Mouse (Mus musculus): ENCODE measurements around the gene Cul5. TPM values are rescaled to one million over a fixed set of nuclear protein-coding genes. Genes with fewer than 3 reads are reported as not detected.
A peak's percentile ranks its signal among the peaks of the same experiment; 100 is the strongest.

The Cul5 gene
- polyA plus RNA-seq, 1 experiment from 2014 or later, result 47.1 TPM

DNA sequence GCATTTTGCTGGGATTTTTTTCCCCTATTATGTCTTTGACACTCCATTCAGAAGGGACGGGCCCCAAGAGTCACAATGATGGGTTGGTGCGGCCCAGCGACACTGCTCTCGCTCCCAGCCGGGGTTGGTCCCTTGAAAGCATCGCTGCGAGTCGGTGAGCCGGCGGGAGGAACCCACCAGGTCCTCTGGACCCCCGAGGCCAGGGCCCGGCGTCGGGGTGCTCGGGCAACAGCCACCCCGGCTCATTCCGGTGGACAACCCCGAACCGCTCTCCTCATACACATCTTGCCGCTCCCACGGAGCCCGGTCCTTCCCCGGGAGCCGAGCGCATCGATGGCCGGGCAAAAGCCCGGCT lies 3.2 kb downstream of the Cul5 start:
- no peak; the same call in 1 of the 2 replicates for ATAC-seq (replicated peaks)
- peak overlapping the region; percentile 96 for H3K9ac ChIP-seq
- no peaks in the 10 kb centered on the region for H3K36me3 ChIP-seq (replicated peaks)
- peak overlapping the region; percentile 69 for H3K4me3 ChIP-seq
- H3K27me3 ChIP-seq (replicated peaks), result no peaks in the 10 kb centered on the region
- H3K27ac ChIP-seq, result peak overlapping the region; percentile 97
- H3K4me2 ChIP-seq, result peak overlapping the region; percentile 81
- H3K9me3 ChIP-seq, result no peaks in the 10 kb centered on the region
- H3K4me1 ChIP-seq, result peaks cover 33% of the 10 kb centered on the region
- under 1% methylated on average over 28 of the region's 28 CpGs for WGBS

DNA sequence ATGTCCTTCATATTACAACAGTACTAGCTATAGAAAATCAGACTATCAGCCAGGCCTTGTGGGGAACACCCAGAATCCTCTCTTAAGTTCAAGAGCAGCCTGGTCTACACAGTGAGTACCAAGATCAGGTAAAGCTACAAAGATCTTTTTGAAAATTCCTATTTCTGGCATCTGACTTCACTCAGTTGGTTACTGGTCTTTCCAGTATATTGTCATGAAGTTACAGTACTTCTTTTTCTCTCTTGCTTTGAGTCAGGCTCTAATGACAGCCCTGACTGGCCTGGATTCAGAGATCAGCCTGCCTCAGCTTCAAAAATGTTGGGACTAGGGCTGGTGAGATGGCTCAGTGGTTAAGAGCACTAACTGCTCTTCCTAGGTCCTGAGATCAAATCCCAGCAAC lies 4.4 kb downstream of the Cul5 start:
- H3K4me1 ChIP-seq, result peaks cover 33% of the 10 kb centered on the region
- H3K9me3 ChIP-seq, result no peaks in the 10 kb centered on the region
- no peak overlapping the region for H3K27ac ChIP-seq
- H3K36me3 ChIP-seq (replicated peaks), result no peaks in the 10 kb centered on the region
- H3K4me3 ChIP-seq, result peak overlapping the region; percentile 69; the same call in 1 of the 2 replicates
- peak overlapping the region; percentile 81 for H3K4me2 ChIP-seq
- no peak overlapping the region for H3K9ac ChIP-seq
- no peak for ATAC-seq (replicated peaks)
- no peaks in the 10 kb centered on the region for H3K27me3 ChIP-seq (replicated peaks)

DNA sequence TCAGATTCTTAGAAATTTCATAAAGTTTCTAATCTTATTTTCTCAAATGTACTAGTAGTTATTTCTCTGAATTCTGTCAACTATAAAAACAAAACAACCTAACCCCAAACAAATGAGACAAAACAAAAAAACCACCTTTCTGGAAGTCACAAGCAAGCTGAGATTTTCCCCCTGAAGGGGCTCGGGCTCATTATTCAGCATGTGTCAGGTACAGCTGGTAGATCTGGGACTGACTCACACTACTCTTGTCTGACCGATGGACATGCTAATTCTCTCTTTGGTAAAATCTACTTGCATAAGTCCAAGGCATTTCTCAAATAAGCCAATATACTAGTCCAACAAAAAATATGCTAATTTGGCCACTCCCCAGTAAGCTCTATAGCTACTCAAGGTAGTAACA lies 5.0 kb downstream of the Cul5 start:
- H3K9ac ChIP-seq, result no peak overlapping the region
- WGBS, result 70% methylated on average over 2 of the region's 2 CpGs

DNA sequence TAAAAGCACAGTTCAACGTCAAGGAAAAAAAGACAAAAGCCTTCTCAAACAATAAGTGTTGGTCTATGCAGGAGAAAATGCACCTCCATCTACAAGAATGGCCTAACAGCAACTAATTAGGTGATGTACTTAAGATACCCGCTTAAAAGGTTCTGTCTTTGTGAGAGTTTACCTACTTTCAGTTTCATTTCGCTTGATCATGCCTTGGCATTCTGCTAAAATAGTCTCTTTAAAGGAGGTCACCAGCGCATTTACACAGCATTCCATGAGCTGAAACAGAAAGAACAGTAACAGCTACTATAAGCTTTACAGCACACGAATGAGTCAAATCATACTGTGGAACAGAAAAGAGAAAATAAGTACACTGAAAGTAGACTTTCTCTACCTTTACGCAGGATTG lies 35.0 kb downstream of the Cul5 start:
- H3K9me3 ChIP-seq, result no peaks in the 10 kb centered on the region
- H3K9ac ChIP-seq, result no peak overlapping the region
- H3K36me3 ChIP-seq (replicated peaks), result peaks cover 25% of the 10 kb centered on the region
- H3K27ac ChIP-seq, result no peak overlapping the region
- 93% methylated on average over 6 of the region's 6 CpGs for WGBS
- no peak overlapping the region for H3K4me2 ChIP-seq
- H3K4me1 ChIP-seq, result no peaks in the 10 kb centered on the region
- H3K4me3 ChIP-seq, result no peak overlapping the region
- no peak for ATAC-seq (replicated peaks)
- no peaks in the 10 kb centered on the region for H3K27me3 ChIP-seq (replicated peaks)

More for the DNA sequence above, 5.0 kb downstream of the Cul5 start:
- no peaks in the 10 kb centered on the region for H3K36me3 ChIP-seq (replicated peaks)
- H3K27me3 ChIP-seq (replicated peaks), result no peaks in the 10 kb centered on the region
- peaks cover 33% of the 10 kb centered on the region for H3K4me1 ChIP-seq
- no peak overlapping the region for H3K27ac ChIP-seq
- peak overlapping the region; percentile 81 for H3K4me2 ChIP-seq
- H3K9me3 ChIP-seq, result no peaks in the 10 kb centered on the region
- no peak for ATAC-seq (replicated peaks)
- H3K4me3 ChIP-seq, result no peak overlapping the region

DNA sequence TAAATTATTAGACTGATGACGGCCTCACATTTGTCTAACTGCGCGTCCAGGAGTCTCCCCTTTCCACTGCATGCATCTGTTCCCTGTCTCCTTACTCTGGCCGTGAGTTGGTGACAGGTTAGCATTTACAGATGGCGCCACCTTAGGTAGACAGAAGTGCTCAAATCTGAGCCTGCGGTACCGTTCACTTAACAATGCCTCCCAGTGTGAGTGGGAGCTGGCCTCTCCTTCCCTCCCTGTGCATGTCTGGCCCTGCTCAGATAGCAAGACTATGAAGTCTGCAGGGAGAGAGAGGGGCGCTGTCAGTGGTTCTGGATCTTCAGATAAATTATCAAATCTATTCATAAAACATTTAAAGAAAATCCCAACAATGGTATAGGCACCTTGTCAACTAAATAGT lies 54.6 kb downstream of the Cul5 start:
- H3K36me3 ChIP-seq (replicated peaks), result peaks cover 13% of the 10 kb centered on the region; the same call in 1 of the 2 replicates
- H3K9me3 ChIP-seq, result no peaks in the 10 kb centered on the region
- no peak overlapping the region for H3K9ac ChIP-seq
- H3K4me2 ChIP-seq, result no peak overlapping the region
- no peak overlapping the region for H3K27ac ChIP-seq
- no peaks in the 10 kb centered on the region for H3K27me3 ChIP-seq (replicated peaks)
- no peak overlapping the region for H3K4me3 ChIP-seq
- no peak for ATAC-seq (replicated peaks)
- H3K4me1 ChIP-seq, result no peaks in the 10 kb centered on the region
- 92% methylated on average over 8 of the region's 8 CpGs for WGBS

- no peak for ATAC-seq (replicated peaks)
- peaks cover 10% of the 10 kb centered on the region; the same call in 1 of the 2 replicates for H3K36me3 ChIP-seq (replicated peaks)
- no peak overlapping the region for H3K27ac ChIP-seq
- H3K4me1 ChIP-seq, result peaks cover 7% of the 10 kb centered on the region
- H3K4me3 ChIP-seq, result no peak overlapping the region
- no peak overlapping the region for H3K9ac ChIP-seq
- H3K9me3 ChIP-seq, result no peaks in the 10 kb centered on the region
- WGBS, result 85% methylated on average over 4 of the region's 4 CpGs
- no peak overlapping the region for H3K4me2 ChIP-seq
- H3K27me3 ChIP-seq (replicated peaks), result no peaks in the 10 kb centered on the region
Measured at GRCm38 (mm10) chr9:53614286-53614685, 55.5 kb downstream of the Cul5 start.

- WGBS, result 3% methylated on average over 52 of the region's 52 CpGs
- ATAC-seq (replicated peaks), result peak; percentile 99
- H3K9ac ChIP-seq, result peak within 1 kb of the TSS; percentile 92
Measured at GRCm38 (mm10) chr9:53609968-53610781, 59.6 kb downstream of the Cul5 start, which contains the start of gene Acat1. TSS of gene Acat1 (minus strand) at chr9:53610382.

DNA sequence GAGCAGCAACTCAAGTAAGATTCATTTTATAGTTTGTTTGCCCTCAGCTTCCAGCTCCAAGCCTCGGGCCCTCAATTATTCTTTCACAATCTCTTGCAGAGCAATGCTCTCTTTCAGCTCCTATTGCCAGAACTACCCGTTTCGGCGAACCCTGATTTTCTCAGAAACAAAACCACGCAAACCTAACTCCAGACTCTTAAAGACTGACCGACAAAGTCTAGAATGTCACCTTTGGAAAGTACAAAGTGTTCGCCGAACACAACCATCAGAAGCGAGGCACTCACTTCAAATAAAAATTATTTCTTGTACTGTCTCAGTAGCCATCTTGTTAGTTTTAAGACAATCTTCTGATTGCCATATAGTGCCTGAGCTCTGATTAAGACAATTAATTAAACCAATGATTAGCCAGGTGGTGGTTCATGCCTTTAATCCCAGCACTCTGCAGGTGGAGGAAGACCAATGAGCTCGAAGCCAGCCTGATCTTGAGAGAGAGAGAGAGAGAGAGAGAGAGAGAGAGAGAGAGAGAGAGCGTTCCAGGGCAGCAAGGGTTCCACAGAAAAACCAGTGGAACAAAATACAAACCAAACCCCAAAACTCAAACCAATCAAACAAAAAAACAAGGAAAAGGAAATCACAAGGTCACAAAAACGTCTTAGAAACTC lies 60.4 kb downstream of the Cul5 start:
- Histone ChIP-seq H3K9me3 (no peaks in the 10 kb centered on the region), H3K4me3 (peak overlapping the region; percentile 95), H3K27me3 (replicated peaks) (no peaks in the 10 kb centered on the region), H3K9ac (peak overlapping the region; percentile 92), H3K4me2 (peak overlapping the region; percentile 90), H3K4me1 (peaks cover 18% of the 10 kb centered on the region), H3K27ac (peak overlapping the region; percentile 84), H3K36me3 (replicated peaks) (no peaks in the 10 kb centered on the region)
- 75% methylated on average over 12 of the region's 12 CpGs for WGBS
- ATAC-seq (replicated peaks), result peak; percentile 51

More at GRCm38 (mm10) chr9:53609968-53610781, 59.6 kb downstream of the Cul5 start, which contains the start of gene Acat1:
- Histone ChIP-seq H3K9me3 (no peaks in the 10 kb centered on the region), H3K4me3 (peak within 1 kb of the TSS; percentile 95), H3K36me3 (replicated peaks) (no peaks in the 10 kb centered on the region), H3K4me2 (peak within 1 kb of the TSS; percentile 90), H3K27ac (peak within 1 kb of the TSS; percentile 84), H3K27me3 (replicated peaks) (no peaks in the 10 kb centered on the region), H3K4me1 (peaks cover 18% of the 10 kb centered on the region)

- no peaks in the 10 kb centered on the region for H3K36me3 ChIP-seq (replicated peaks)
- no peak overlapping the region for H3K4me3 ChIP-seq
- no peak overlapping the region for H3K9ac ChIP-seq
- no peak overlapping the region for H3K27ac ChIP-seq
- no peak overlapping the region for H3K4me2 ChIP-seq
- WGBS, result 92% methylated on average over 4 of the region's 4 CpGs
- H3K9me3 ChIP-seq, result no peaks in the 10 kb centered on the region
- no peak for ATAC-seq (replicated peaks)
- no peaks in the 10 kb centered on the region for H3K27me3 ChIP-seq (replicated peaks)
- H3K4me1 ChIP-seq, result peaks cover 18% of the 10 kb centered on the region
Measured at GRCm38 (mm10) chr9:53607816-53608215, 62.0 kb downstream of the Cul5 start.

DNA sequence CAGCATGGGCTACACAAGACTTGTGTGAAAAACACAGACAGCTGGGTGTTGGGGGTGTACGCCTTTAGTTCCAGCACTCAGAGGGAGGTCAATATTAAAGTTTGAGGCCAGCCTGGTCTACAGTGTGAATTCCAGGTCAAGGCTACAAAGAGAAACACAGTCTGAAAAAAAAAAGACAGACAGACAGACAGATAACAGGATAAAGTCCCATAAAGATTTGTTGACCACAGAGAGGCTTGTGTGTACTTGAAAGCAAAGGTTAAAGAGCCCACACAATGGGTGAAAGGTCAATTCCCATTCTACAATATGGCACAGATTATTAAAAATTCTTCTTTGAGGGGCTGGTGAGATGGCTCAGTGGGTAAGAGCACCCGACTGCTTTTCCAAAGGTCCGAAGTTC lies 62.6 kb downstream of the Cul5 start:
- Histone ChIP-seq H3K9ac (no peak overlapping the region), H3K9me3 (no peaks in the 10 kb centered on the region), H3K4me2 (no peak overlapping the region), H3K4me3 (no peak overlapping the region), H3K36me3 (replicated peaks) (no peaks in the 10 kb centered on the region), H3K27me3 (replicated peaks) (no peaks in the 10 kb centered on the region), H3K27ac (no peak overlapping the region), H3K4me1 (peaks cover 18% of the 10 kb centered on the region)
- WGBS, result 92% methylated on average over 3 of the region's 3 CpGs
- no peak for ATAC-seq (replicated peaks)

DNA sequence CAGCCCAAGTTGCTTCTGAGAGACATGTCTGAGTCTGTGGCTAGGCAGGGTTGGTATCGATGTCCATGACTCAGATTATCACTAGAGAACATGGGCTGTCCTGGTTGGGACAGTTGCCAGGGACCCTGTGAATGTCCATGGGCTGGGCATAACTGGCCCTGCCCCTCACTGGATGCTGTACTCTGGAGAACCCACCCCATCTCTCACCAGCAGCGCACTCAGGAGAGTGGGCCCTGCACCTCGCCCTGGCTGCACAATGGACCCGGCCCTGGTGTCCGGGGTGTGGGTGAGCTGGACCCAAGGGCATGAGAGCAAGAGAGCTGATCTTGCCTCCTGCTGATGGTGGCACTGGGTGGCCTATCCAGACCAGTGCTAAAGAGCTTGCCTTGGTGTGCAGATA lies 64.9 kb downstream of the Cul5 start:
- H3K9ac ChIP-seq, result no peak overlapping the region
- no peaks in the 10 kb centered on the region for H3K9me3 ChIP-seq
- H3K36me3 ChIP-seq (replicated peaks), result no peaks in the 10 kb centered on the region
- no peak overlapping the region for H3K4me2 ChIP-seq
- H3K4me3 ChIP-seq, result no peak overlapping the region
- ATAC-seq (replicated peaks), result no peak
- peaks cover 18% of the 10 kb centered on the region for H3K4me1 ChIP-seq
- H3K27me3 ChIP-seq (replicated peaks), result no peaks in the 10 kb centered on the region
- WGBS, result 95% methylated on average over 5 of the region's 5 CpGs
- H3K27ac ChIP-seq, result no peak overlapping the region

- Histone ChIP-seq H3K27me3 (replicated peaks) (no peaks in the 10 kb centered on the region), H3K9me3 (no peaks in the 10 kb centered on the region), H3K9ac (no peak overlapping the region), H3K4me2 (no peak overlapping the region), H3K4me3 (no peak overlapping the region), H3K4me1 (peaks cover 7% of the 10 kb centered on the region), H3K27ac (no peak overlapping the region), H3K36me3 (replicated peaks) (no peaks in the 10 kb centered on the region)
- ATAC-seq (replicated peaks), result no peak
- WGBS, result 85% methylated on average over 3 of the region's 3 CpGs
Measured at GRCm38 (mm10) chr9:53603849-53604248, 66.0 kb downstream of the Cul5 start.

Measured in midbrain, embryonic 15.5 days (tissue).